Mouse (Mus musculus) brain, embryonic 14.5 days (tissue): ENCODE measurements around the gene Celf2.

Experiments used
- CTCF ChIP-seq: fragments of 200-500 bp; IDR thresholded peaks from 2 replicates; pipeline ENCODE4 v1.5.1; 2012; ENCODE audit warnings: inconsistent platforms, mild to moderate bottlenecking, moderate library complexity, borderline replicate concordance; ENCODE audit not compliant: insufficient read depth, insufficient read length; ENCODE audit errors: extremely low read depth
- POLR2A ChIP-seq: fragments of 200-500 bp; IDR thresholded peaks from 2 replicates; pipeline ENCODE4 v1.6.1; 2012; ENCODE audit warnings: mild to moderate bottlenecking, inconsistent platforms, borderline replicate concordance; ENCODE audit not compliant: poor library complexity, insufficient read depth, insufficient read length, severe bottlenecking; ENCODE audit errors: extremely low read depth

GRCm38 (mm10) chr2:6637147-6637546 lies 872.2 kb downstream of the Celf2 start:
- TF ChIP-seq CTCF (no peak), POLR2A (no peak)
